Mouse (Mus musculus) intestine, embryonic 14.5 days (tissue): ENCODE results near the gene Olfr1013. TPM values are rescaled to one million over a fixed set of nuclear protein-coding genes. Genes with fewer than 3 reads are reported as not detected.

Experiments used
- ATAC-seq: fragments of 200-750 bp; cut with Nextera tagmentation; replicated peaks from 2 replicates; pipeline ENCODE4 v1.8.0; 2017; ENCODE audit warnings: low read depth, moderate number of reproducible peaks, moderate TSS enrichment, moderate library complexity; ENCODE audit not compliant: low FRiP score, low TSS enrichment
- DNase-seq: peaks from one replicate; pipeline ENCODE4 v3.0.0-alpha.2; 2018; ENCODE audit warnings: low spot score
- H3K27ac ChIP-seq: fragments of 300-500 bp; sonication (generic); 2 replicates; pipeline ENCODE4 v1.5.1; 2014; ENCODE audit warnings: low read depth, mild to moderate bottlenecking, control low read depth
- H3K27me3 ChIP-seq: fragments of 300-500 bp; sonication (generic); replicated peaks from 2 replicates; pipeline ENCODE4 v1.6.1; 2014; ENCODE audit warnings: low read length, control low read depth; ENCODE audit not compliant: control insufficient read depth, insufficient read depth
- H3K36me3 ChIP-seq: fragments of 300-500 bp; sonication (generic); 2 replicates; pipeline ENCODE4 v1.6.1; 2014; ENCODE audit warnings: low read length, control low read depth; ENCODE audit not compliant: control insufficient read depth, insufficient read depth
- H3K4me1 ChIP-seq: fragments of 300-500 bp; sonication (generic); replicated peaks from 2 replicates; pipeline ENCODE4 v1.6.1; 2014; ENCODE audit warnings: low read length, control low read depth, mixed read lengths; ENCODE audit not compliant: control insufficient read depth, insufficient read depth
- H3K4me2 ChIP-seq: fragments of 300-500 bp; sonication (generic); 2 replicates; pipeline ENCODE4 v1.6.1; 2014; ENCODE audit warnings: low read length
- H3K4me3 ChIP-seq: fragments of 300-500 bp; sonication (generic); 2 replicates; pipeline ENCODE4 v1.5.1; 2014; ENCODE audit warnings: low read depth, low read length, control low read depth, mixed read lengths
- H3K9ac ChIP-seq: fragments of 300-500 bp; sonication (generic); 2 replicates; pipeline ENCODE4 v1.6.1; 2014; ENCODE audit warnings: mild to moderate bottlenecking, low read length
- H3K9me3 ChIP-seq: fragments of 300-500 bp; sonication (generic); 2 replicates; pipeline ENCODE4 v1.6.1; 2016; ENCODE audit warnings: low read length, control low read depth; ENCODE audit not compliant: control insufficient read depth
- polyA plus RNA-seq: library from polyadenylated mRNA; unstranded; fragments of >200 nt; fragmentation: Nextera tagmentation; extraction: Ambion mirVana; gene quantifications from 2 replicates; pipeline ENCODE4 v1.2.1, GENCODE M21; 2014

Gene Olfr1013
- polyA plus RNA-seq, 1 experiment from 2014 or later: not detected

GRCm38 (mm10) chr2:85818179-85818578 is 51.3 kb downstream of the Olfr1013 start, which contains the start of gene Olfr1018:
Gene Olfr1018 (plus strand): TSS chr2:85818479.
- H3K27ac ChIP-seq: no peak within 1 kb of the TSS
- H3K9me3 ChIP-seq: no peaks in the 10 kb centered on the region
- no peak within 1 kb of the TSS for H3K9ac ChIP-seq
- no peaks in the 10 kb centered on the region for H3K27me3 ChIP-seq
- H3K4me1 ChIP-seq: no peaks in the 10 kb centered on the region
- no peaks in the 10 kb centered on the region for H3K36me3 ChIP-seq
- H3K4me2 ChIP-seq: no peak within 1 kb of the TSS
- ATAC-seq: no peak
- no peak within 1 kb of the TSS for H3K4me3 ChIP-seq
- no peak for DNase-seq

Other genes starting within 250 kb of the Olfr1013 start
- gene 4833423E24Rik, start 248.1 kb upstream of the Olfr1013 start, polyA plus RNA-seq: not detected in 2 replicates
- gene Olfr996, start 187.9 kb upstream of the Olfr1013 start, polyA plus RNA-seq: not detected in 2 replicates
- gene Olfr998, start 178.2 kb upstream of the Olfr1013 start, polyA plus RNA-seq: not detected in 2 replicates
- gene Olfr1000, start 155.2 kb upstream of the Olfr1013 start, polyA plus RNA-seq: not detected in 2 replicates
- not detected in 2 replicates for gene Olfr1002, start 116.4 kb upstream of the Olfr1013 start, polyA plus RNA-seq
- gene Olfr154, start 102.6 kb upstream of the Olfr1013 start, polyA plus RNA-seq: not detected in 2 replicates
- not detected in 2 replicates for gene Olfr1006, start 88.3 kb upstream of the Olfr1013 start, polyA plus RNA-seq
- not detected in 2 replicates for gene Olfr1008, start 77.7 kb upstream of the Olfr1013 start, polyA plus RNA-seq
- gene Olfr1009, start 51.7 kb upstream of the Olfr1013 start, polyA plus RNA-seq: not detected in 2 replicates
- gene Olfr1012, start 4.3 kb upstream of the Olfr1013 start, polyA plus RNA-seq: not detected in 2 replicates
- gene Olfr1014, start 5.6 kb downstream of the Olfr1013 start, polyA plus RNA-seq: not detected in 2 replicates
- not detected in 2 replicates for gene Olfr1015, start 14.9 kb downstream of the Olfr1013 start, polyA plus RNA-seq
- gene Olfr1016, start 35.4 kb downstream of the Olfr1013 start, polyA plus RNA-seq: not detected in 2 replicates
- not detected in 2 replicates for gene Olfr1018, start 51.4 kb downstream of the Olfr1013 start, polyA plus RNA-seq
- gene Olfr1019, start 78.4 kb downstream of the Olfr1013 start, polyA plus RNA-seq: not detected in 2 replicates
- not detected in 2 replicates for gene Olfr1020, start 79.9 kb downstream of the Olfr1013 start, polyA plus RNA-seq
- gene Olfr1022, start 101.5 kb downstream of the Olfr1013 start, polyA plus RNA-seq: not detected in 2 replicates
- not detected in 2 replicates for gene Olfr1023, start 118.5 kb downstream of the Olfr1013 start, polyA plus RNA-seq
- not detected in 2 replicates for gene Olfr1024, start 138.0 kb downstream of the Olfr1013 start, polyA plus RNA-seq
- gene Olfr1025-ps1, start 148.1 kb downstream of the Olfr1013 start, polyA plus RNA-seq: not detected in 2 replicates
- gene Olfr1026, start 154.5 kb downstream of the Olfr1013 start, polyA plus RNA-seq: not detected in 2 replicates
- not detected in 2 replicates for gene Olfr1028, start 183.3 kb downstream of the Olfr1013 start, polyA plus RNA-seq
- not detected in 2 replicates for gene Olfr1029, start 206.8 kb downstream of the Olfr1013 start, polyA plus RNA-seq
- gene Olfr1030, start 212.2 kb downstream of the Olfr1013 start, polyA plus RNA-seq: not detected in 2 replicates
- not detected in 2 replicates for gene Olfr1031, start 223.2 kb downstream of the Olfr1013 start, polyA plus RNA-seq
- not detected in 2 replicates for gene Olfr1032, start 238.4 kb downstream of the Olfr1013 start, polyA plus RNA-seq